Mouse (Mus musculus): Measurements from ENCODE around the gene Tecta.
A peak's percentile ranks its signal among the peaks of the same experiment; 100 is the strongest.

DNA sequence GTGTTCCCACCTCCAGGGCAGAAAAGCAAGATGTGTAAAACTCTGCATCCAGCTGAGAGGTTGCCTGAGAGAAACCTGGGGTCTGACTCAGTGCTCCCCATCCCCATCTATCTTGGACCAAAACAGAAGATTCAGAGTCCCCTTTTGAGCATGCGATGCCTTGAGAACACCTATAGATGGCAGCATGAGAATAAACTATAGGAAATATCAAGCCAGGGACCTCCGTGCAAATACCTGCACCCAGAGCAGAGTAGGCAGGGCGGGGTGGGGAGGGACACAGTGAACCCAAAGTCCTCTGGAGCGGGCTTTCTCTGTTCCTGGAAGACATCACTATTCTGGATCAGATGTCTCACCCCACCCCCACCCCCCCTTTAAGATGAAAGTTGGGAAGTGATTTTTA is 11.2 kb downstream of the Tecta start:
- TF ChIP-seq HCFC1 (IDR thresholded peaks at IDR 0.05; ENCODE audit: borderline replicate concordance, insufficient read depth, low read length), result no peak
- 0 out of 2 replicates have a peak, but pooled peaks have one; percentile 23 for TF ChIP-seq ZC3H11A (IDR thresholded peaks at IDR 0.05; ENCODE audit: borderline replicate concordance, low read depth, low read length)
- TF ChIP-seq MAFK (IDR thresholded peaks at IDR 0.05; ENCODE audit: insufficient read depth, low read depth, low read length), result no peak
